Mouse (Mus musculus) erythroblast, embryonic 14.5 days (primary cell): ENCODE measurements around the gene Arhgef3. TPM values are rescaled to one million over a fixed set of nuclear protein-coding genes. Genes with fewer than 3 reads are reported as not detected.

ENCODE experiments used
- H3K27me3 ChIP-seq: 2 replicates; pipeline ENCODE4 v1.6.1; 2012; ENCODE audit warnings: inconsistent platforms; ENCODE audit not compliant: control insufficient read depth
- H3K36me3 ChIP-seq: 2 replicates; pipeline ENCODE4 v1.6.1; 2012; ENCODE audit warnings: mild to moderate bottlenecking, inconsistent platforms; ENCODE audit not compliant: control insufficient read depth
- H3K4me1 ChIP-seq: 2 replicates; pipeline ENCODE4 v1.6.1; 2012; ENCODE audit warnings: inconsistent platforms; ENCODE audit not compliant: control insufficient read depth
- H3K4me3 ChIP-seq: replicated peaks from 2 replicates; pipeline ENCODE3; 2012; ENCODE audit warnings: moderate library complexity, mild to moderate bottlenecking, inconsistent platforms
- H3K9me3 ChIP-seq: 2 replicates; pipeline ENCODE4 v1.6.1; 2012; ENCODE audit warnings: low read length, inconsistent platforms, mixed read lengths; ENCODE audit not compliant: control insufficient read depth
- GATA1 ChIP-seq: IDR thresholded peaks from 2 replicates; pipeline ENCODE4 v1.6.1; 2012; ENCODE audit warnings: low read length, inconsistent platforms, mixed read lengths
- TAL1 ChIP-seq: IDR thresholded peaks from 3 replicates; pipeline ENCODE4 v1.6.1; 2012; ENCODE audit warnings: low read length, inconsistent platforms, mixed read lengths
- polyA plus RNA-seq: library from polyadenylated mRNA; stranded (reverse); fragments of >175 nt; gene quantifications from 2 replicates; pipeline ENCODE4 v1.2.3, GENCODE M21; 2012

Arhgef3 gene
- polyA plus RNA-seq, 1 experiment: 0.01 TPM

GRCm38 (mm10) chr14:27384143-27384542, 269.4 kb downstream of the Arhgef3 start:
- no peak for TF ChIP-seq GATA1
- no peak for TF ChIP-seq TAL1
- no peaks in the 10 kb centered on the region; the same call in 1 of the 2 replicates for H3K36me3 ChIP-seq
- H3K4me1 ChIP-seq: no peaks in the 10 kb centered on the region
- H3K9me3 ChIP-seq: no peaks in the 10 kb centered on the region
- no peak overlapping the region for H3K4me3 ChIP-seq
- no peaks in the 10 kb centered on the region for H3K27me3 ChIP-seq

DNA sequence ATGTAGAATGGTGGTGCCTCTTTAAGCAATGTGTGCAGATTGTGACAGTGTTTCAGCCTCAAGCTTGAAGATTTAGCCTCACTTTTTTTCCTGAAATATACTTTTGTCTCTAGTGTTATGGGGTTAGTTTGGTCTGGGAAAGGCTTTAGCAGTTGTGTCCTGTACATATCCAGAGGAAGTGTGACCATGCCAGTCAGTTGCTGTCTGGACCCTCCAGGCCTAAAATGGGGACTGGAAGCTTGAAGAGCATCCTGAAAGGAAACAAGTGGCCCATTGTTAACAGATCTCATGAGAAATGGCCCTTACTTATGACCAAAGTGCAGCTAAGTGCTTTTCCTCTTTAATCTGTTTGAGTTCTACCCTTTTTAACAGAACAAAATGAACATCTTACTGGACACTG, 273.9 kb downstream of the Arhgef3 start:
- no peaks in the 10 kb centered on the region; the same call in 1 of the 2 replicates for H3K36me3 ChIP-seq
- H3K9me3 ChIP-seq: no peaks in the 10 kb centered on the region
- H3K27me3 ChIP-seq: no peaks in the 10 kb centered on the region
- TF ChIP-seq TAL1: no peak
- no peak for TF ChIP-seq GATA1
- H3K4me3 ChIP-seq: no peak overlapping the region
- no peaks in the 10 kb centered on the region for H3K4me1 ChIP-seq

DNA sequence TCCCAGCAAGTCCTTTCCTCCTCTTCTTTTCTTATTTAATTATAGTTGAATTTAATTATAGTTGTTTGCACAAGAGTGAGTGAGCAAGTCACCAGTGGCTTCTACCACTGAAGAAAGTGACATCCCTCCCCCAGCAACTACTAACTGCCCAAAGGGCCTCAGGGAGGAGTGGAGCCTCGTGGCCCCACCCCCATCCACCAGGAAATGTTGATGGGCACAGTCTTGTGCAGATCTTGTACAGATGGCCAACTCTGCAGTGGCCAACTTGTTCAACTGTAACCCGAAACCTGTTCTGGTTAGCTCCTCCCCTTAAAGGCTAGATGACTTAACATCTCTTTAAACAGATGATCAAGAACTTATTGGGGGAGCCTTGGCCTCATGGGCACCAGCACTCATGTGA, 275.0 kb downstream of the Arhgef3 start:
- Histone ChIP-seq H3K4me1 (no peaks in the 10 kb centered on the region), H3K9me3 (no peaks in the 10 kb centered on the region), H3K36me3 (no peaks in the 10 kb centered on the region; the same call in 1 of the 2 replicates), H3K4me3 (no peak overlapping the region), H3K27me3 (no peaks in the 10 kb centered on the region)
- no peak for TF ChIP-seq GATA1
- no peak for TF ChIP-seq TAL1

GRCm38 (mm10) chr14:27390663-27391062, 276.0 kb downstream of the Arhgef3 start:
- Histone ChIP-seq H3K9me3 (no peaks in the 10 kb centered on the region), H3K4me3 (no peak overlapping the region), H3K4me1 (no peaks in the 10 kb centered on the region), H3K36me3 (no peaks in the 10 kb centered on the region; the same call in 1 of the 2 replicates), H3K27me3 (no peaks in the 10 kb centered on the region)
- TF ChIP-seq TAL1 (no peak), GATA1 (no peak)

- no peak for TF ChIP-seq TAL1
- TF ChIP-seq GATA1: no peak
- H3K36me3 ChIP-seq: no peaks in the 10 kb centered on the region; the same call in 1 of the 2 replicates
- H3K9me3 ChIP-seq: no peaks in the 10 kb centered on the region
- no peaks in the 10 kb centered on the region for H3K27me3 ChIP-seq
- H3K4me1 ChIP-seq: no peaks in the 10 kb centered on the region
- no peak overlapping the region for H3K4me3 ChIP-seq
Observed at GRCm38 (mm10) chr14:27391776-27392308, 277.1 kb downstream of the Arhgef3 start.

- no peak overlapping the region for H3K4me3 ChIP-seq
- no peaks in the 10 kb centered on the region; the same call in 1 of the 2 replicates for H3K36me3 ChIP-seq
- H3K27me3 ChIP-seq: no peaks in the 10 kb centered on the region
- no peaks in the 10 kb centered on the region for H3K9me3 ChIP-seq
- TF ChIP-seq TAL1 (no peak), GATA1 (no peak)
- no peaks in the 10 kb centered on the region for H3K4me1 ChIP-seq
Observed at GRCm38 (mm10) chr14:27392660-27393059, 278.0 kb downstream of the Arhgef3 start.

DNA sequence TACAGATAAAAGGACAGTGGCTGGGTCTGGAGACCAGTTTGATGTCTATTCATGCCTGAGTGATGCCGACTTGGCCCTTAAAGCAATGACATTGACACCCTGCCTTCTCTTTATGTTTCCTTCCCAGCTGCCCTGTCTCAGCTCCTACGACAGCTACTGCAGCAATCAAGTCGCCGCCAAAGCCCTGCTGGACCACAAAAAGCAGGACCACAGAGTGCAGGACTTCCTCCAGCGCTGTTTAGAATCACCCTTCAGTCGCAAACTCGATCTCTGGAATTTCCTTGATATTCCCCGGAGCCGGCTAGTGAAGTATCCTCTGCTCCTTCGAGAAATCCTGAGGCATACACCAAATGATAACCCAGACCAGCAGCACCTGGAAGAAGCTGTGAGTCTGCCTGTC, 279.1 kb downstream of the Arhgef3 start:
- no peak for TF ChIP-seq TAL1
- no peak for TF ChIP-seq GATA1

DNA sequence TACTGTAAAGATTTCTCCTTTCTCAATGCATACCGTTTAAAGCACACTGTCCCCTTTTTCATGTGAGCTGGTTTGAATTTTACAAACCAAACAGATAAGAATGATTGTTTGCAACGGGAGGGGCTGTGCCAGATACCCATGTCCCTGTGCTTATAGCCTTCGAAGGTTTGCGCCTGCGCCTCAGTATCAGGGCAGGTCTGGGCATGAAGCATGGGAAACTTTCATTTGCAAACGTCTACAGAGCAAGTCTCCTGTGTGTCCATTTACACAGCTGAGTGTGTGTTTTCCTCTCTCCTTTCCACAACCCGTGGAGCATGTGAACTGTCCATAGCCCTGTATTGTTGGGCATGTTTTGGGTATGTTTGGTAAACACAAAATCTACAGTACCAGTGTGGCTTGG, 281.7 kb downstream of the Arhgef3 start:
- TF ChIP-seq TAL1 (no peak), GATA1 (no peak)
- Histone ChIP-seq H3K4me1 (no peaks in the 10 kb centered on the region), H3K36me3 (peaks cover 2% of the 10 kb centered on the region; the same call in 1 of the 2 replicates), H3K9me3 (no peaks in the 10 kb centered on the region), H3K27me3 (no peaks in the 10 kb centered on the region), H3K4me3 (no peak overlapping the region)

More for the DNA sequence above, 279.1 kb downstream of the Arhgef3 start:
- Histone ChIP-seq H3K9me3 (no peaks in the 10 kb centered on the region), H3K36me3 (no peaks in the 10 kb centered on the region; the same call in 1 of the 2 replicates), H3K27me3 (no peaks in the 10 kb centered on the region), H3K4me3 (no peak overlapping the region), H3K4me1 (no peaks in the 10 kb centered on the region)

- no peaks in the 10 kb centered on the region for H3K4me1 ChIP-seq
- no peak for TF ChIP-seq TAL1
- no peak for TF ChIP-seq GATA1
- H3K4me3 ChIP-seq: no peak overlapping the region
- no peaks in the 10 kb centered on the region for H3K9me3 ChIP-seq
- no peaks in the 10 kb centered on the region for H3K27me3 ChIP-seq
- H3K36me3 ChIP-seq: peaks cover 2% of the 10 kb centered on the region; the same call in 1 of the 2 replicates
Observed at GRCm38 (mm10) chr14:27397526-27397925, 282.8 kb downstream of the Arhgef3 start.

GRCm38 (mm10) chr14:27400495-27400894, 285.8 kb downstream of the Arhgef3 start:
- TF ChIP-seq TAL1: no peak
- TF ChIP-seq GATA1: no peak
- Histone ChIP-seq H3K4me3 (no peak overlapping the region), H3K4me1 (no peaks in the 10 kb centered on the region), H3K36me3 (peaks cover 2% of the 10 kb centered on the region; the same call in 1 of the 2 replicates), H3K27me3 (no peaks in the 10 kb centered on the region), H3K9me3 (no peaks in the 10 kb centered on the region)
